Mouse (Mus musculus) frontal cortex, postnatal 14 days (tissue): ENCODE measurements around the gene Mrpl44.

Experiments
- DNase-seq, 2 experiments: peaks; one replicate each; pipeline ENCODE4 v3.0.0; 2022; ENCODE audit warnings: low spot score in 2 of 2

Mrpl44 gene

DNA sequence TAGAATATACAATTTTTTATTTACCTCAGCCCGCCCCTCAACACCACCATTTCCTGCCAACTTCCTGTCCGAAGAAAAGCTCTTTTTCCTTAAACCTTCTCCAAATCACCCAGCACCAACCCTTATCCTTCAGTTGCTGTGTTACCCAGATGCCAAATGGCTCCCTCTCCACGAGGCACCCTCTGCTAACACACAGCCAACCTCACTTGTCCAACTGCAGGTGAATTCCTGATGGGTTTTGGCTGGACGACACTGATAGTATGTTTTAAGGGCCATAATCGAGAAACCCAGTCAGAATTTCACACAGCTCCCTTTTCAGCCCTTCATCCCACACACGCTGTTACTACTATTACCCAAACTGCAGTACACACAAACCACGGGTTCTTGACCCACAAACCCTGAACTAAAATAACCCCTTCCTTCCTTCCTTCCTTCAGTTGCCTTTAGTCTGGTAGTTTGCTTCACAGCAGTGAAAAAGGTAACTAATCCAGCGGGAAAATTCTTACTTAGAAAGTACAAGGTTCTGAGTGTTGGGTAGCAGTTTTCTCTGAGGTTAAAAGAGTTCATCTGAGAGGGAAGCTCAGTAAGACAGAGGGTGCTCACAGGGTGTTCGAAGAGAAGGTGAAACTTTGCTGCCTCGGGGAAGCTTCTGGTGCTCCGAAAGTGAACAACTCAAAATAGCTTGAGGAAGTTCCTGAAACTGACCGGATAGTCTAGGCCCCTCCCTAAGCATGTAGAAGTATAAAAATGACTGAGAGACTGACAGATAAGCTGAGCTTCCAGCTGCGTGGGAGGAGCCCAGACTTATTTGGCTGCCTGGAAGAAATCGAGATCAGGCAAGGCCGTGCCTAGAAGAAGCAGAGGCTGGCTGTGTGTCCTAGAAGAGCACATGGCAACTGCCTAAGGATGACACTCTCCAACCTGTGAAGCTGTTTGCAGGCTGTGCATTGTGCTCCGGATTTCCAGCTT lies 13.3 kb upstream of the Mrpl44 start:
- DNase-seq: no peak

DNA sequence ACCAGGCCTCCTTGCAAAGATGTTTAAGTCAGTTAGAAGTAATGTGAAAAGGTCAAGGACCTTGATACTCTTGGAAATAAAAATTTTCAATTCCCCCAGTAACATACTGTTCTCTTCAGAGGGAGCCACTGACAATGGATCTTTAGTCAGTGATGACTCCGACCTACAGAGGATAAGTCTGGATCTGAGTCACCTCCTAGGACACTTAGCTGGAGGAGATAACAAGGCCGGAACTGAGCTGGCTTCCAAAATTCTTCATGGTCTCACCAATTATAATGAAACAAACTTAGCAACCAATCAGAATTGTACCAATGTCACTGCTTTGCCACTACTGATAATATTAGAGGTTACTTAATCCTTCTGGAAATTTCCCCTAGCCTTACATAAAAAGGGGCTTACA lies 11.8 kb upstream of the Mrpl44 start:
- no peak for DNase-seq

DNA sequence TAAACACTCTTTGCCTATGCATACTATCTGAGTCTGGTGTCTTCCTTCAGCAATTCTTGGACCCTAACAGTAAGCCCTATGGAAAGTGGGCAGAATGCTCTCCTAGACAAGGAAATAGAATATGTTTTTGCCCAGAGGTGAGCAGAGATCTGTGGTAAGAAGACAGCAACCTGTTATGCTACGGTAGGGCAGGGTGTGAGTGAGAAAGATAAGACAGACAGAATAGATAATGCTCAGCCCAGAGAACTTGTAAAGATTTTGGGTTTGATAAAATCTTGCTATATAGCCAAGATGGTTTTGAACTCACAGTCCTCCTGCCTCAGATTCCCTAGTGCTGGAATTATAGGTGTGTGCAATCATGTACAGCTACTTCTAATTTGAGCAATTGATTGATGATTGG lies 11.3 kb upstream of the Mrpl44 start:
- DNase-seq: no peak

DNA sequence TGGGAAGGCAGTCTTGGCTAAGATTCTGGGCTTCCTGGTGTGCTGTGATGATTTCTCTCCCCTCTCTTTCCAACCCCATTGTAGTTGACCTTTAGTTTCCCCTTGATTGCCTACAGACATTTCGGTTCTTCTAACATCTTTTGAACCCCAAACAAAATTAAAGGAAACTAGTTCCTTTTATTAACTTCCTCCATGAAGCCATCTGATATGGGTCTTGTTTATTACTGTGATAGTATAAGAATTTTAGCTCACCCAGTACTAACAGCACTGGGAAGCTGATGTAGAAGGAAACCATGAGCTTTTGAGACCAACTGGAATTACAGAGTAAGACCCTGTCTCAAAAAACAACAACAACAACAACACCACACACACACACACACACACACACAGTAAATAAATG lies 7.6 kb upstream of the Mrpl44 start:
- DNase-seq: no peak

DNA sequence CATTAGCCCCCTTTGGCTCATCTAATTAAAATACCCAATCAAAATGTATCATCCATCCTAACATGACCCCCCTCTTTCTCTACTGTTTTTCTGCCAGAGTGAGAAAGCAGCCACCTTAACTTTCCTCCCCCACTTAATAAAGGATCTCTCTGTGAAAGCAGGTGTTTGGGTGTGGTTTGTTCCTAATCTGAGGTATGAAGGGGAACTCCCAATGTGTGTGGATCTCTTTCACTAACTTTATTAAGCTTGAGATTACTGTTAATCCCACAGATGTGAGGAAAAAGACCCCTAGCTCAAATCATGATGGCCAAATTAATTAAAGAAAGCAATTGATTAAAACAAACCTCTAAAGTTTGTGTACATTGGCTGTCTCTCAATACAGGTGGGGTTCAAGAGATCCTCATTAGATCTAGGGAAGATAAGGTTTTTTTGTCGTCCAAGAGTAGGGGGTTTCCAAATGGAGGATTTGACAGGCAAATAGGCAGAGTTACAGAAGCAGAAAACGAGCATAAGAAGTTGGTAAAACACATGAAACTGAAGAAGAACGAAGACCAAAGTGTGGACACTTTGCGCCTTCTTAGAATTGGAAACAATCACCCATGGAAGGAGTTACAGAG lies 1.5 kb upstream of the Mrpl44 start:
- DNase-seq: no peak

GRCm38 (mm10) chr1:79778011-79778410 lies 2.2 kb downstream of the Mrpl44 start:
- no peak for DNase-seq

- no peak for DNase-seq
Observed at GRCm38 (mm10) chr1:79782433-79782832, 6.6 kb downstream of the Mrpl44 start.

GRCm38 (mm10) chr1:79786267-79786927 lies 10.6 kb downstream of the Mrpl44 start:
- peak in 1 of 2 experiments; percentile 17 for DNase-seq

DNA sequence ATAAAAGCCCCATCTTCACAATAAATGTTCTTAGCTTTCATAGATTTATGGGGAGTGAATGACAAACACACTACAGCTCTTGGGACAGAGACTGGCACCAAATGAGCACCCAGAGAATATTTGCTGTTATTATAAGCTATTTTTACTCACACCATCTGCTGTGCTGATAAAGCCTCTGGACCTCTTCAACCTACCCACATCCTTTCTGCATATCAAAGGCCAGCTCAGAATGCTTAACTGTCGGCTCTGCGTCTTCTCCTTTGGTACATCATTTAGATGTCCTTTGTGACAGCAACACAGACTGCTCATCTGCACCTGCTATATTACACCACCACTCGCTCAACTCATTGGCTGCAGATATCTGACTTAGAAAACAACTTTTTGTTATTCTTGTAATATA lies 21.3 kb downstream of the Mrpl44 start:
- no peak for DNase-seq

- DNase-seq: no peak
Observed at GRCm38 (mm10) chr1:79802858-79803427, 27.1 kb downstream of the Mrpl44 start.

- no peak for DNase-seq
Observed at GRCm38 (mm10) chr1:79803614-79804013, 27.8 kb downstream of the Mrpl44 start.

DNA sequence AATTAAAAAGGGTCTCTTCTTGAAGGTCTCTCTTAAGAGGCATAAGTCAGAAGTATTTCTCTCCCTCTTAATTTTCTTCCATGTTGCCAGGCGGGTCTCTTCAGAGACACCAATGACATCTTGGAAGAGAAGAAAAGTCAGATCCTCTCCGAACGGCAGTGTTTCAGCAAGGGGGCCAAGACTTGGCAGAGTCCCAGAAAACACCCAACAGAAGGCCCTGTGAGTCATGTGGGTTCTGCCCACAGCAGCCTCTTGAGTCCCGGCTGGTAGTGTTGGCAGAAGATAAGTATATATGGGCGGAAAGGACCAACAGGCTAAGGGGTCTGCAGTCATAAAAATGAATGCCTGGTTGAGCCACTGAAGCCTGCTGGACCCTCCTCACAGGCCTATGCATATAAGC lies 31.0 kb downstream of the Mrpl44 start:
- no peak for DNase-seq

DNA sequence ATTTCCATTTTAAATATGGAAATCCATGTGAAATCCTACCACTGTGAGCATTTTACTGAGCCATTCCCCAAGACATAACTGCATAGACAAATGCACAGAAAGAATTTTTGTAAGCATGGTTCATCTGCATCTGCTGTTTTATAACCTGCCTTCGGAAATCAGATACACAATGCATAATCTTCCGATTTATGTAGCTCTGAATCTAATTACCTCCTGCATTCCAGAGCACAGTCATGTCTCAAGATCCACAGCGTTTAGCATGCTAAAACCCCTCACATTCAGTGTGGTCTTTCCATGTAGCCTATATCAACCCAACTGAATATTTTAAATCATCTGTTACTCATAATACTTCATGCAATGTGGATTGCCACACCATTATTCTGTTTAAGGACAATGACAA lies 33.6 kb downstream of the Mrpl44 start:
- no peak for DNase-seq

DNA sequence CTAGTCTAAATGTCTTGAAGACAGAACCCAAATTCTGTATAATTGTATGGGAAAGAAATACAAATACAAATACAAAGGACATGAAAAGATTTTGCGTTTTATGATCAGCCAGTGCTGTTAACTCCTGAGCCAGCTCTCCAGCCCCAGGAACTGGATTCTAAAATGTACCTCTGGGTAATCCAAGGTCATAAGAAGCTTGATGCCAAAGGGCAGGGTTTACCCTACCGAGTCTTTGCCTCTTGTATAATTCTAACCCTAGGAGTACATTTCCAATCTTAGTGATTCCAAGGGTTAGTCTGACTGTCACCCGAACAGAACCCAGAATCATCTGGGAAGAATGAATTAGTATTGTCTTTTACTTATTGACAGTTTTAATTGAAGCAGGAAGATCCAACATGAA lies 39.6 kb downstream of the Mrpl44 start:
- DNase-seq: no peak

- DNase-seq: no peak
Observed at GRCm38 (mm10) chr1:79819296-79819879, 43.6 kb downstream of the Mrpl44 start.

- peak in 1 of 2 experiments; percentile 25 for DNase-seq
Observed at GRCm38 (mm10) chr1:79822806-79823525, 47.1 kb downstream of the Mrpl44 start.

DNA sequence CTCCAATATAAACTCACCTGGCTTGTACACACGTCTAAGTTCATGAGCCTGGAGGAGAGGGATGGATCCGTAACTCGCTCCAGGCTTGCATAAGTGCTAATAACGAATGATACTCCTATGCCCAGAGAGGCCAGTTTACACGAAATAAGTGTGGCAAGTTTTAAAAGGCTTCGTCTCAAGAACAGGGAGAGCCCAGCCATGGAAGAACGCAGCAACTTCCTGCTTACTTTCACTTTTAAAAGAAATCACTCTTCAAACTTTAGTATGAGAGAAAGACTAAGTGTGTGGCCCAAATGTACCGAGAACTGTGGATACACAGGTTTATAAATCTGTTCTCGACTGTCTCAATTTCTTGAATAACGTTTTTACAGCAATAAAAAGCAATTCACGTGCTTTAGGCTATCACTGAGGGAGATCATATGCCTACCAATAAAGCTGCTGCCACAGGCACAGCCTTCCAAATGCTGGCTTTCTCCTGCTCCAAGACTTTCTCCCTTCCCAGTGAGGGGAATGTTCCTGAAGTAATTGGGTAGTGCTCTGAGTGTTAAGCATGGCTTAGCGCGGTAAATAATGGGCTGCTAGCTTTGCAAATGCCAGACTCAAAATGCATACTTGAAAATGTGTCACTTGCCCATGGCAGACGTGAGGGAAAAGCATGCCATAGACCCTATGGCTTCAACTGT lies 48.3 kb downstream of the Mrpl44 start:
- no peak for DNase-seq
